Mouse (Mus musculus) mouse embryonic stem cell (cell line): ENCODE results near the gene Brd1.
"Not testable (repeated sequence)": the region's sequence is repeated elsewhere in the genome, so short reads cannot be mapped to it uniquely, and the experiment has no call there.

ENCODE experiments used
- in situ Hi-C, 2 experiments: fragments of 300-500 bp; cut with MboI; formaldehyde crosslinking; loops; 1 replicate in 1 of 2; 3 replicates in 1 of 2; pipeline ENCODE4 v1.14.3; 2019 to 2020; ENCODE audit warnings: low sequenced_read_pairs in 2 of 2, low pct_unique_long_range_greater_than_20kb in 1 of 2, mixed read lengths in 1 of 2; ENCODE audit not compliant: unreplicated experiment in 1 of 2

The Brd1 gene

DNA sequence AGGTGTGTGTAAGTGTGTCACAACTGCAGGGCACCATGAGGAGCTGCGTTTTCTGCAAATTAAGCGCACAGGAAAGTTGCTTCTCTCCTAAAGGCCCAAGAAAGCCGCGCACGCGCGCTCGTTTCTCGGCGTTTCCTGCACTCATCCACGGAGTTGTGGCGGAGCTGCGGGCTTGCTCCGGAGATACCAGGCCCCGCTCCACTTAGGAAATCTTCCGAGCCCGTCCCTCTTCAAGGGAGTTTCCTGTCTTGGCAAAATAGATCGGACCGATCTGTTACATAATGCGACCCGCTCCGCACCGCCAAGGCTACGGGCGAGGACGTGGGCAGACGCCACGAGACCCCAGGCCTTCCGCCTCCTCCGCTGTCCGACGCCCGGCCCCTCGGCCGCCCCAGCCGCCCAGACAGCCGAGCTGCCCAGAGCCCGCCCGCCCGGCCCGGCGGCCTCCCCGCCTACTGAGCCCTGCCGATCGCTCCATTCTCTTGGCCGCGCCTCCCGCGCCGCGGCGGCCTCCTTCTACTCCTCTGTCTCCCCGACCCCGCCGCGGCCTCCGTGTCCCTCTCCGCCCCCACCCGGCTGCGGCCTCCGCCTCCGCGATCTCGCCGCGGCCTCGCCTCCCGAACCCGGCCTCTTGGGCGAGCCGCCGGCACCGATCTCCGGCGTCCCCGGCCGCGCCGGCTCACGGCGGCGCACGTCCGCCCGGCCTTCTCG is 837 bp downstream of the Brd1 start:
- in situ Hi-C loops, result no loop called here

DNA sequence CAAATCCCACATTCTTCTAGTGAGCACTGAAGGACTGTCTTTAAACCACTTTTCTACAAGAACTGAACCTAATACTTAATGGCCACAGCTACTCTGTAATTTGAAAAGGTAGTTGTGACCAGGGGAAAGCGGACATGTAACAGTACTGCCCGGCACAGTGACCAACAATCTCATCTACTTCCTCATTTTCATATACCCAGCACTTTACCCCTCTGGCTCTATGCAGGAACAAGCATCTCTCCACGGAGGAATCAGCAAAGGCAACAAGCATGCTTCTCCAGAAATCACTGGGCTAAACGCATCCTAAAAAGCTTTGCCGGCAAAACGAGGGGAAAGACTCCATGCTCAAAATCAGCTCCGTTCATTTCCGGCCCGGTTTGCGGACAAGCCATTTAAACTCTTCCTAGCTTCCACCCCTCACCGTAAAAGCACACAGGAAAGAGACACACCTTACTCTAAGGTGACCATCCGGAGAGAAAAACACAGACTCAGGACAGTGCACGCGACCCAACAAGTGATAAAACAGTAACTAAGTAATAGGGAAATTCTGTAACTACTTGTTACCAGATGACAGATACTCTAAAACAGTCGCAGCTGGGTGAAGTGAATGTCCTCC is 1.5 kb downstream of the Brd1 start:
- in situ Hi-C loops, result no loop called here

DNA sequence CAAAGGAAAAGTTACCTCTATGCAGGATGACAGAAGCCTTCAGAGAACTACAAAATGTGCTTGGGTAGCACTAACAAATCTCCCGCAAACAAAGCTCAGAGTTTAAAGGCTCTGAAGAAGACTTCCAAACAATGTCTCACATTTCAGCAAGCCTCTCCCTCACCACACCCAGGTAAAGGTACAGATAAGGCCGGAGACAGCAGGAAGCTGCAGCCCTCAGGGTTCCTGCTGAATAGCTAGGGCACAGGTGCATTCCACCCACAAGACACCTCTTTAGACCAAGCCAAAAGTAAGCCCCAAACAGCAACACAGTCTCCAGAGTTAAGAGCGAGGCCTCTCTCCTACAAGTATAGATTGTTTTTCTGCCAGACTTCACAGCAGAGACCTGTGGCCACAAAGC is 3.3 kb downstream of the Brd1 start:
- in situ Hi-C loops, result no loop called here

DNA sequence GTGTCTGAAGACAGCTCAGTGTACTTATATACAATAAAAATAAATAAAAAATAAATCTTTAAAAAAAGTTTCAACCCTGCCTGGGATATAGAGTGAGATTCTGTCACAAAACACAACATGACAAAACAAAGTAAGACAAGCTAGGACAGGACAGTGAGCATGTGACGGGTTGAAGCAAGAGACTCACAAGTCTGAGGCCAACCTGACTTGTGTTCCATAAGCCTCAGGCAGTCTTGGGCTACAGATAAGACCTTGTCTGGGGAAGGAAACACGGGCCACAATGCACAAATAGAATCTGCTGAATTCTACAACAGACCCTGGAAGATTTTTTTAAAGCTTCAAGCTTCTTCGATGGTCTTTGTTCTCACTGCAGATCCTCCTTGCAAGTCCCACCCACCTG is 6.8 kb downstream of the Brd1 start:
- in situ Hi-C loops, result no loop called here

DNA sequence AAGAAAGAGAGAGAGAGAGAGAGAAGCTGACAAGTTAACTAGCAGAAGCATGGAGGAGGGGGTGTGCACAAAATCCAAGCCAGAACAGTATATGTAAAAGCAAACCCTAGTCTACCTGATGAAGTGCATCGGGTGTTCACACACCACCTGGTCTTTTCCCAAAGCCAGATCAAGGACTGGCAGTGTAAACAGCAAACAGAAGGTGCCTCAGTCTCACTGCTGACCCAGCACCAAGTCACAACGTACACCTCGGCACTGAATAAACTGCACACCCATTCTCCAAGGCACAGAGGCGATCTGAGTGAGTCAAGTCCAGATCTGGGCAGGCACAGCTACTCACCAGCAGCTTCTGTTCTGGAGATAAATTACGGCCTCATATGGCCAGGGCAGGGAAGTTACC is 9.0 kb downstream of the Brd1 start:
- in situ Hi-C loops, result no loop called here

DNA sequence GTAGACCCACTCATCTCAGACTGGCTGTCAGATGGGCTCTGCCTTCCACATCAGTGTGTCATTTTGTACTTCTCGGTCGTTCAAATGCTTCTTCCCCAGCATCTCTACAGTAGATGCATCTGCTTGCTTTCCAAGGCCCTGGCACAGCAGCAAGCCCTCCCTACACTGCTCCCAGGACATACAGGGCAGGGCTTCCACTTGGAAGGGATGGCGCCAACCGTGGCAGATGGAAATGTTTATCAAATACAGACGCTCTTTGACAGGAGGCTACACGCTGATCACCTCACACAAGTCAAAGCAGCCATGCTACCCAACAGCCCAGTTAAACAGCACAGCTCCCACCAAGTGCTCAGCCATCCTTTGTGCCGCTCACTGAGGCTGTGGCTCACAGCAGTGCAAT is 9.7 kb downstream of the Brd1 start:
- in situ Hi-C loops, result no loop called here

DNA sequence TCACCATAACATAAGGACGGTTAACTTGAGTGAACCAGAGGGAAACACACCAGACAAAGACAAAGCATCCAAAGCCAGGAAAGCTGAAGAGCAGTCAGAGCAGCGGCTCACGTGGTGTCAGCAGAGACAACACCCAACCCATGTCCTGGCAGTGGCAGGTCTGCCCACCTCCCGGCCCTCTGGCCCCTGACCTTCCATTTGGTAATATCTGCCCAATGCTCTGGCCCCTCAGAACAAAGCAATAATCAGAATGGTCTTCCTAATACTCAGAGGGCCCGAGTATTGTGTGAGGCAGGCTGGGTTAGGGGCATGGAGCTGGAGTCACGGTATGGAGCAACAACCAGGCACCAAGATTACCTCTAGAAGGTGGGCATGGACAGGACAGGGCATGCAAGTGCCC is 10.8 kb downstream of the Brd1 start:
- in situ Hi-C loops, result no loop called here

DNA sequence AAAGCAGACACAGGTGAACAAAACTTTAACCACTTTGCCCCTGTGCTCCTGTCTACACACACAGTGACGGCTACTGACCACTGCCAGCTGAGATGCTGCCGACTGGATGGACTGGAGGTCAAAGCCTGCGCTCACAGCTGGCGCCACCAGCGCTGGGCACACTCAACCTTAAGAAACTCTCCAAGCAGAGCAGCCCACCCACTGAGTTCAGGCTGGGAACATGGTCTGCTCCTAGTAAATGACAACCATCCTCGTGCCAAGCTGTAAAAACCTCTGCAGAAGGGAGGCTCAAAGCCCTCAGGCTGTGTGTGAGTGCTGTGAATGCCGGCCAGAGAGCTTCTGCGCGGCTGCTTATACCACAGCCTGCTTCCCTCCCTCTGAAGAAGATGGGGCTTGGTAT is 16.8 kb downstream of the Brd1 start:
- in situ Hi-C loops, result no loop called here

DNA sequence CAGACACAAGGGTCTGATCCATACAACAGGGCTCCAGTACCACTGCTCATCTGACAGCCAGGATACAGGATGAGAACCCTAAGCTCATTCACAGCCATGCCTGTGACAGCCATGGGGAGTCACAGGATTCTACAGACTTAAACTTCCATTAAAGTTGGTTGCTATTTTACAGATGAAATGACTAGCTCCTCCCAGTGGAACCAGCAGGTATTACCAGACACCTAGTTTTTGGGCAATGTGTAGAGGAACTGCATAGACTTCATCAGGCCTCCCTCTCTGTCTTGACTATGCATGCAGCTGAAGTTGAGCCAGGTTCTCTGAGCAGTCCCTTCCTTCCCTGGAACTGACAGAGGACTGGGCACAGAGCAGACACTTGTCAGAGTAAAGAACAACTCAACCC is 17.7 kb downstream of the Brd1 start:
- in situ Hi-C loops, result no loop called here

DNA sequence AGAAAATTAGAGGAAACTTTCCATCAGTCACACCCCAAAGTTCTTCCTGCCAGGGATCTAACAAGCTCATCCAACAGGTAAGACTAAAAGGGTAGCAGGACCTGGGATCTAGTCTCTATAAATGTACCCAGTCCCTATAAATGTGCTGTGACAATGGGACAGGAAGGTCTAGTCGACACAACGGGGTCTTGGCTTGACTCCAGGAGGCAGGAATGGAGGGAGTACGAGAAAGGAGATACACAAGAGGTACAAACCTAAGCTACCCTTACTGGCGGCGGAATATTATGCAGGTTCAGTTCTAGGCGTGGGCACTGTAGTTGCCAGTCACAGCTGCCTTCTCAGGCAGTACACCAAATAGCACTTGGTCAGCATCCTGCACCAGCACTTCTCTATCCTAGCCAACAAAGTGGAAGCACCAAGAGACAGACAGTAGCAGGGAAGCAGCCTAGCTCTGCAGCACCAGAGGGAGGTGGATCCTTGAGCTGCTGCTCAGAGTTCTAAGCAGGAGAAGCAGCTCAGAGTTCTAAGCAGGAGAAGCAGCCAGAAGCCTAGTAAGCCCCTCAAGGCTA is 19.9 kb downstream of the Brd1 start:
- in situ Hi-C loops, result no loop called here

DNA sequence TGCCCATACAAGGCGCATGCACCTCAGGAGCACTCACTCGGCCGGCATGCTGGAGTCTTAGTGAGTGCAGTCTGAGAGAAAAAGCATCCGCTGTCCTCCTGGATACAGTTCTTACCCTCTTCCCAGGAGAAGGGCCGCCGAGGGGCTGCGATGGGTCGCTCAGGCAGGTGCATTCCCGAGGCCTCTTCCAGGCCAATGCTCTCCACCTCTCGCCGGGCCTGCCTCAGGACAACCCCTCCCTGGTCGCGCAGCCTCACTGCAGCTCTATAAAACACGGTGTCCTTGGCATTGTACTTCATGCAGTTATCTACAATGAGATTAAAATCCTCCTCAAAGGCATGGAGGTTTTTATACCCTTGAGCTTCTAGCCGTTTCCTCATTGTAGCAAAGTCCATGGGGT is 21.5 kb downstream of the Brd1 start:
- in situ Hi-C loops, result no loop called here

DNA sequence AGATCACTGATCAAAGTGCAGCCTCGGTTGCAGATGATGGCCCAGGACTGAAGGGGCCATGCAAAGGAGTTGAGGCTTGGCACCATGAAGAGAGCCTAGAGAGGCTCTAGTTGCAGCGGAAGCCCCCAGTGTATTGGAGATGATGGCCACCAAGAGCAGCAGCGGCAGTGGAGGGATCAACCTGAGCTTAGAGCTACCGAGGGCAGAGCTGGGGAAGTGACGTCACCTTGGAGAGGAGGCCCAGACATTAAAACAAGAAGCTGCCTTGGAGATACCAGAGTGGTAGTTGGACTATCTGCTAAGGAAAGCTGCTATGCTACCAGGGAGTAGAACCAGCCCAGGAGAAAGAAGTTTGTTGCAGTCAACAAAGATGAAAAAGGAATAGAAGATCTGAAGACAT is 24.2 kb downstream of the Brd1 start:
- in situ Hi-C loops, result no loop called here

DNA sequence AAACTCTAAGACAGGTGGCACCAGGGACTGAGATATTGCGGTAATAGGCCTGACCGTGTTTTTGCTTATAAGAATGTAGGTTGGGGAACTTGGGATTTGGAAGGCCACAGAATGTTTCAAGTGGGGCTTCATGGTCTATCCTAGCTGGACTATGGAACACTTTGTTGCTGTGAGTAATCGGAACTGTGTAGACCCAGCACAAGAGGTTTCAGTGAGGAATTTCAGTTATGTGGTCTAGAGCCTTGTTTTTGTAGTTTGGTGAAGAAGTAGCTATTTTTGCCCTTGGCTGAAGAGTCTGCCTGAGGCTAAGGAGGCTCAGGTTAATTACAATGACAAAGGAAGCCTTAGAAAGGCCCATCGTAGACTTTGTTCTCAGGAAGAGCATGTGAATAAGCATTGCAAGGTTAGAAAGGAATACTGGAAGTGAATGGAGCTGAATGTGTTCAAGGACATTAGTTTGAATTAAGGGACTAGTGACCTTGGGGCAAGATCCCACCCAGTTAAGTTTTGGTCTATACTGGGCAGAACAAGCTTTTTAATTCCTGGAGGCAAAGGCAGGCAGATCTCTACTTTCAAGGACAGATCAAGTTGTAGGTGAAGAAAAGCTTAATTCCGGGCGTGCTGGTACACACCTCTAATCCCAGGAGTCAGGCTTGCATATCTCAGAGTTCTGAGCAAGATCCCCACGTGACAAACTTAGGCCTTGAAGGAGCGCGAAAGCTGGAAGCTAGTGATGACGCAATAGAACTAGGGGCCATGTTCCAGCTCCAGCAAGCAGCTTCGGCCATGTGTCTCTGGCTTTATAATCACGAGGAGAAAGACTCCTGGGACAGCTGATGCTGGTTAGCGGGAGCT is 25.1 kb downstream of the Brd1 start:
- in situ Hi-C loops, result no loop called here

DNA sequence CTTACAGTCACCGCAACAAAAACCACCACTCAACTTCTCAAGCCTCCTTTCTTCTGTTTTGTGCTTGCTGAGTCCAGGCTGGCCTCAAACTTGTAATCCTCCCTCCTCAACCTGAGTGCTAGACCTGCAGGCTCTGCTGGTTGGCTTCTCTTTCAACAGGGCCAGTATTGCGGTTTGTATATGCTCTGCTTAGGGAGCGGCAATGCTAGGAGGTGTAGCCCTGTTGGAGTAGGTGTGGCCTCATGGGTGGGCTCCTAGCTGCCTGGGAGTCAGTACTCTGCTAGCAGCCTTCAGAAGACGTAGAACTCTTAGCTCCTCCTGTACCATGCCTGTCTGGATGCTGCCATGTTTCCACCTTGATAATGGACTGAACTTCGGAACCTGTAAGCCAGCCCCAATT is 25.8 kb downstream of the Brd1 start:
- in situ Hi-C loops, result no loop called here

DNA sequence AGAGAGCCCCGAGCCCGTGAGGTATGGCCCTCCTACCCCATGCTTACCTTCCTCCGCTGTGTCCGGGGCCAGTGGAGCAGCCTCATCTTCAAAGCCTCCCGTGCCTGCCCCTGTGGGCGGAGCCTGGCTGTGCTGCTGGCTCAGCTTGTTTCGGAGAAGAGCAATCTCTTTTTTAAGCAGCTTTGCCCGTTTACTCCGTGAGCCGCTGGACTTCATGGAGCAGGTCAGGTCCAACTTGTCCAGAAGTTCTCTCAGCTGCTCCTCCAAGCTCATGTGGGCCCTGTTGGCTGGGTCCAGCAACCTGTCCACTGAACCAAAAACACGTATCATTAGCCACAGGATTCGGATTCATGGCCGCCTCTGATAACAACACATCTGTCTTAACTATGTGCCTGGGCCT is 27.0 kb downstream of the Brd1 start:
- in situ Hi-C loops, result not testable (repeated sequence)

DNA sequence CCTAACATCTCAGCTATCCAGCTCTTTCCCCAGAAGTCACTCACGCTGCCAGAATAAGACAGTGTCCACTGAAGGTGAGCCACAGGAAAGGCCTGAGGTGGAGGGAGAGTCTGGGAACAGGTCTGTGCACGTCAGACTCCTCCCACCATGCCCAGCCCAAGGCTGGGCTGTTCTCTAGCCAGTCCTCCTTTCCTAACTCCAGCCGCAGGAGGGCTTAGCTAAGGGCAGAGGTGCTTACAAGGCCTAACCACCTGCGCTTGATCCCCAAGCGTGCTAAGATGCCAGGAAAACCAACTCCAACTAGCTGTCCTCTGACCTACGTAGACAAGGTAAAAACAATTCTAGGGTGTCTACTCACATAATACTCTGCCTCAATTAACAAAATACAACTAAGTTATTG is 27.7 kb downstream of the Brd1 start:
- in situ Hi-C loops, result no loop called here

DNA sequence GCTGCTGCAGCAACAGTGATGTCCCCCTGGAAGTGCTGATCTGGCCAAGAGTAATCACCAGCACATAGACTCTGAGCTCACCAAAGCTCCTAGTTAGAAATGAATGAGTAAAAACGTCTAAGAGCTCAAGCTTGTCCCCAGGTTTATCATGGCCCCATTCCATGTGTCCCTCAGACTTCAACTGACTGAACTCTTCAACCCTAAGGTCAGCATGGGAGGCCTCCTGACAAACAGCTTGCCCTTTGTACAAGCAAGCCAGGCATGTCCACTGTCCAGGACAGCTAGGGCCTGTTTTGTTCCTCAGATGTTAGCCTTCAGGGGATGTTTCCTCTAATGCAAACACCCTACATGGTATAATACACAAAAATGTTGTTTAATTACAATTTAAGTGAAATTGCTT is 29.7 kb downstream of the Brd1 start:
- in situ Hi-C loops, result no loop called here

DNA sequence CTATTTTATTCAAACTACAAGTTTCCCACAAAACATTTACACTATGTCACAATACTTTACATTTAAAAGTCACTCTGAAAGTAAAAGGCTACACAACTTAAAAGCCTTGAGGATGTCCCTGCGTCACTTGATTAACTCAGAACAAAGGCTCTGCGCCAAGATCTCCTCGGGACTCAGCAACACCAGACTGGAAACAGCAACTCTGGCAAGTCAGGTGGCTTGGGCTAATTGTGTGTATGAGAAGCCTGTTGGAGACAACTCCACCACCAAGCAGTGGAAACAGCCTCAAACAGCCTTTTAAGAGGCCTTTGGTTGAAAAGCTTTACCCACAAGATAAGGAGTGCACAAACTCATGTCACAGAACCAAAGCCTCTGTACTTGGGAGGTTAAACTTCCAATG is 31.5 kb downstream of the Brd1 start:
- in situ Hi-C loops, result no loop called here

DNA sequence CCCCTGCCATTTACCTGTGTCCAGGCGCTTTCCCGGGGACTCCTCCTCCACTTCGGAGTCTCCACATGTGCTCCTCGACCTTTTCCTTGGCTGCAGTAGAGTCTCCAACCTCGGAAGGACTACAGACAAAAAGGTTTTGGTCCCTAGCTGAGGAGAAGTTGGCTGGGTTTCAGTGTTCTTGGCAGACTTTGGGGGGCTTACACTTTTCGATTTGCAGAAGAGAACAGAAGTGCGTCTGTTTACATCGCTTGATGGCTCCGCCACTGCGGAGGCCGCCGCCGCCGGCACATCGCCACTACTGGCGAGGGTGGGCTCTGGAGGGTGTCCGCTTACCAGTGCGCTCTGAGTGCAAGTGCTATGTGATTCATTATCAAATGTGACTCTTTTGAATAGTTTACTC is 33.3 kb downstream of the Brd1 start:
- in situ Hi-C loops, result no loop called here
